Mouse (Mus musculus) large intestine, adult 2 months (tissue): ENCODE measurements around the gene Cd244a. TPM values are rescaled to one million over a fixed set of nuclear protein-coding genes. Genes with fewer than 3 reads are reported as not detected.
A peak's percentile ranks its signal among the peaks of the same experiment; 100 is the strongest.

Experiments used
- DNase-seq: peaks from one replicate; pipeline ENCODE4 v3.0.0-alpha.2; 2012; ENCODE audit warnings: low read depth, low spot score
- WGBS: fragments of 180-500 bp; shearing (Covaris S2); methylation state at CpG from one replicate; pipeline ENCODE4 v1.1.7; 2018; 5-methylcytosine and 5-hydroxymethylcytosine counted together
- polyA plus RNA-seq: library from polyadenylated mRNA; depleted of rRNA; stranded (reverse); fragments of >200 nt; gene quantifications from 2 replicates; pipeline ENCODE4 v1.2.3, GENCODE M21; 2012; rRNA removed

Cd244a gene
- 2.4 and 3.4 TPM in 2 replicates for polyA plus RNA-seq

- no peak for DNase-seq
Observed at GRCm38 (mm10) chr1:171558898-171559297, at the start of gene Cd244a. Cd244a (plus strand) TSS chr1:171559193.

GRCm38 (mm10) chr1:171513234-171513633 lies 45.8 kb upstream of the Cd244a start:
- no peak for DNase-seq
- WGBS = 85% methylated on average over 2 of the region's 2 CpGs

More at GRCm38 (mm10) chr1:171558898-171559297, at the start of gene Cd244a:
- 58% methylated on average over 4 of the region's 4 CpGs for WGBS

GRCm38 (mm10) chr1:171513760-171514159 lies 45.2 kb upstream of the Cd244a start:
- DNase-seq = no peak
- 25% methylated on average over 1 of the region's 1 CpGs for WGBS

GRCm38 (mm10) chr1:171515039-171515438 lies 44.0 kb upstream of the Cd244a start:
- DNase-seq = no peak
- 24% methylated on average over 1 of the region's 1 CpGs for WGBS

- DNase-seq = no peak
- 36% methylated on average over 4 of the region's 4 CpGs for WGBS
Observed at GRCm38 (mm10) chr1:171515557-171515956, 43.4 kb upstream of the Cd244a start.

- WGBS = 95% methylated on average over 4 of the region's 4 CpGs
- no peak for DNase-seq
Observed at GRCm38 (mm10) chr1:171531367-171531766, 27.6 kb upstream of the Cd244a start.

- 51% methylated on average over 2 of the region's 2 CpGs for WGBS
- no peak for DNase-seq
Observed at GRCm38 (mm10) chr1:171532830-171533229, 26.2 kb upstream of the Cd244a start.

GRCm38 (mm10) chr1:171534557-171534956 lies 24.4 kb upstream of the Cd244a start:
- DNase-seq = no peak

GRCm38 (mm10) chr1:171535194-171535593 lies 23.8 kb upstream of the Cd244a start, which contains the start of gene Itln1:
Itln1 (minus strand) TSS chr1:171535294.
- WGBS = 56% methylated on average over 1 of the region's 1 CpGs

GRCm38 (mm10) chr1:171540694-171541093 lies 18.3 kb upstream of the Cd244a start:
- no peak for DNase-seq
- WGBS = 89% methylated on average over 1 of the region's 1 CpGs

More at GRCm38 (mm10) chr1:171535194-171535593, 23.8 kb upstream of the Cd244a start, which contains the start of gene Itln1:
- peak; percentile 46 for DNase-seq

GRCm38 (mm10) chr1:171551326-171551725 lies 7.7 kb upstream of the Cd244a start:
- DNase-seq = no peak
- 60% methylated on average over 7 of the region's 7 CpGs for WGBS

- no peak for DNase-seq
Observed at GRCm38 (mm10) chr1:171552230-171552629, 6.8 kb upstream of the Cd244a start.

GRCm38 (mm10) chr1:171553359-171554341 lies 5.3 kb upstream of the Cd244a start:
- no peak for DNase-seq
- WGBS = 67% methylated on average over 11 of the region's 11 CpGs

More at GRCm38 (mm10) chr1:171552230-171552629, 6.8 kb upstream of the Cd244a start:
- 81% methylated on average over 2 of the region's 2 CpGs for WGBS

GRCm38 (mm10) chr1:171556366-171556765 lies 2.6 kb upstream of the Cd244a start:
- 65% methylated on average over 2 of the region's 2 CpGs for WGBS
- no peak for DNase-seq

GRCm38 (mm10) chr1:171558407-171558806 lies 586 bp upstream of the Cd244a start:
- DNase-seq = no peak

GRCm38 (mm10) chr1:171560262-171560661 lies 1.3 kb downstream of the Cd244a start:
- WGBS = 51% methylated on average over 2 of the region's 2 CpGs
- DNase-seq = no peak

More at GRCm38 (mm10) chr1:171558407-171558806, 586 bp upstream of the Cd244a start:
- WGBS = 63% methylated on average over 6 of the region's 6 CpGs

GRCm38 (mm10) chr1:171561200-171561599 lies 2.2 kb downstream of the Cd244a start:
- 80% methylated on average over 1 of the region's 1 CpGs for WGBS
- DNase-seq = no peak

GRCm38 (mm10) chr1:171561639-171562225 lies 2.7 kb downstream of the Cd244a start:
- WGBS = 42% methylated on average over 7 of the region's 11 CpGs

GRCm38 (mm10) chr1:171563042-171563441 lies 4.0 kb downstream of the Cd244a start:
- DNase-seq = no peak
- WGBS = 46% methylated on average over 2 of the region's 2 CpGs

More at GRCm38 (mm10) chr1:171561639-171562225, 2.7 kb downstream of the Cd244a start:
- DNase-seq = no peak

- WGBS = 52% methylated on average over 3 of the region's 3 CpGs
- DNase-seq = peak; percentile 8
Observed at GRCm38 (mm10) chr1:171564247-171564646, 5.3 kb downstream of the Cd244a start.
